Mouse (Mus musculus) small intestine, adult 2 months (tissue): ENCODE measurements around the gene Pum2. TPM values are rescaled to one million over a fixed set of nuclear protein-coding genes. Genes with fewer than 3 reads are reported as not detected.

Experiments used
- H3K27ac ChIP-seq: fragments of 200-500 bp; 2 replicates; pipeline ENCODE4 v1.5.1; 2012; ENCODE audit warnings: low read depth, low read length, control low read depth, inconsistent platforms; ENCODE audit not compliant: insufficient read depth
- H3K27me3 ChIP-seq: fragments of 200-500 bp; 2 replicates; pipeline ENCODE4 v1.6.1; 2012; ENCODE audit warnings: mild to moderate bottlenecking, moderate library complexity, low read length, inconsistent platforms; ENCODE audit not compliant: control insufficient read depth, insufficient read depth
- H3K36me3 ChIP-seq: fragments of 200-500 bp; 2 replicates; pipeline ENCODE4 v1.6.1; 2012; ENCODE audit warnings: mild to moderate bottlenecking, low read length, control low read depth, inconsistent platforms; ENCODE audit not compliant: control insufficient read depth, insufficient read depth
- H3K4me1 ChIP-seq: fragments of 200-500 bp; 2 replicates; pipeline ENCODE4 v1.6.1; 2012; ENCODE audit warnings: low read length, inconsistent platforms, mixed read lengths; ENCODE audit not compliant: control insufficient read depth, insufficient read depth, insufficient read length
- H3K4me3 ChIP-seq: fragments of 200-500 bp; 2 replicates; pipeline ENCODE4 v1.5.1; 2012; ENCODE audit warnings: low read depth, mild to moderate bottlenecking, control low read depth, inconsistent platforms, low read length, moderate library complexity
- CTCF ChIP-seq: fragments of 200-500 bp; IDR thresholded peaks from 2 replicates; pipeline ENCODE4 v1.5.1; 2012; ENCODE audit warnings: low read depth, mild to moderate bottlenecking, control low read depth, inconsistent platforms, low read length, moderate library complexity, mixed read lengths; ENCODE audit not compliant: insufficient replicate concordance, insufficient read length; ENCODE audit errors: extremely low read depth
- POLR2A ChIP-seq: fragments of 200-500 bp; IDR thresholded peaks from 2 replicates; pipeline ENCODE4 v1.6.1; 2012; ENCODE audit warnings: low read depth, mild to moderate bottlenecking, control low read depth, inconsistent platforms, low read length, moderate library complexity
- WGBS: fragments of 180-500 bp; shearing (Covaris S2); methylation state at CpG from one replicate; pipeline ENCODE4 v1.1.7; 2018; 5-methylcytosine and 5-hydroxymethylcytosine counted together
- polyA plus RNA-seq: library from polyadenylated mRNA; depleted of rRNA; stranded (reverse); fragments of >200 nt; gene quantifications from 2 replicates; pipeline ENCODE4 v1.2.3, GENCODE M21; 2012; rRNA removed

The Pum2 gene
- polyA plus RNA-seq, 1 experiment, result 33.9 TPM

DNA sequence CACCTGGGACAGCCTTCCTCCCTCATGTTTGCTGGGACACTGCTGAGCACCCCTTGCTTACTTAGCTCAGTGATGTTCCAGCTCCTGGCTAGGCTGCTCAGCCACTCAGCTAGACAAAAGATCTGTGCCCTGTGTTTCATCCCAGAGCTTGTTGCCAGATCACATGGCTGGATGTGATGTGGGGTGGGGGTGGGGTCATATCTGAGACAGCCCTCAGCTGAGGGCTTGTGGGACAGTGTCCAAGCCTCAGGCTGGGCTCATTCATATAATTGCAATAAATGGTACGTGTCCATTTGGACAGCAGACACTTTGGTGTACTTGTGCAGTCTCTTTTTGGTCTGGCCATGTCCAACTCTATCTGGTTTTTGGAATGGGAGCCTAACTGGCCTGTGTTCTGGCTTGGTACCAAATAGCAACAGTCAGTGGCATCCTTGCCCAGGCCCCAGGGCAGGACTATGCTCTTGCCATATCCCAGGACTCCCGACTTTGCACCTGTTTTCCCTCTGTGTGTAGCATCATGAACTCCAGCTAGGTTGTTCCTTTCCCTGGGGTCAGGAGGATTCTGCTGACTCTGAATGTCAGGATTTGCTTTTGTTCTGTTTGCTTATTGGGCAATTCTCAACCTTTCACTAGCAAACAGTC is 119.6 kb downstream of the Pum2 start:
- 81% methylated on average over 2 of the region's 2 CpGs for WGBS
- H3K36me3 ChIP-seq, result peaks cover 27% of the 10 kb centered on the region
- no peak overlapping the region for H3K27ac ChIP-seq
- no peaks in the 10 kb centered on the region; the same call in 1 of the 2 replicates for H3K4me1 ChIP-seq
- TF ChIP-seq CTCF (no peak), POLR2A (no peak)
- no peaks in the 10 kb centered on the region for H3K27me3 ChIP-seq
- no peak overlapping the region for H3K4me3 ChIP-seq

DNA sequence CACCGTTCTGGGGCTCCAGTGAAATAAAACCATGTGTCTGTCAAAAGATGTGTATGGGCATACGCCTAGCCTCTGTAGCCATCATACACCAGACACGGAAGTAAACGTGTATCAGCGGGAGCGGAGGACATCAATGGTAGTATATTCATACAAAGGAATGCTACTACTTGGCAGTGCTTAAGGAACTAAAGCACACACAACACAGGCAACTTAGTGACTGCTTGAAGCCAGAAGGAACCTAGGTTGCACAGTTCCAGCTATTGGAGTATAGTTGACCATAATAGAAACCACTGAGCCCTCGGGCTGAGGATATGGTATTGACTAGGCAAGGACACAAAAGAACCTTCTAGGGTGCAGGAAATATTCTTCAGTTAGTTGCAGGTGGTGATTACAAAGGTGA is 124.0 kb downstream of the Pum2 start:
- TF ChIP-seq CTCF (no peak), POLR2A (no peak)
- Histone ChIP-seq H3K4me3 (no peak overlapping the region), H3K36me3 (0 out of 2 replicates have a peak, but pooled peaks cover 5% of the 10 kb centered on the region), H3K27me3 (no peaks in the 10 kb centered on the region), H3K27ac (no peak overlapping the region; the same call in 1 of the 2 replicates), H3K4me1 (peaks cover 6% of the 10 kb centered on the region; the same call in 1 of the 2 replicates)
- 52% methylated on average over 7 of the region's 7 CpGs for WGBS

DNA sequence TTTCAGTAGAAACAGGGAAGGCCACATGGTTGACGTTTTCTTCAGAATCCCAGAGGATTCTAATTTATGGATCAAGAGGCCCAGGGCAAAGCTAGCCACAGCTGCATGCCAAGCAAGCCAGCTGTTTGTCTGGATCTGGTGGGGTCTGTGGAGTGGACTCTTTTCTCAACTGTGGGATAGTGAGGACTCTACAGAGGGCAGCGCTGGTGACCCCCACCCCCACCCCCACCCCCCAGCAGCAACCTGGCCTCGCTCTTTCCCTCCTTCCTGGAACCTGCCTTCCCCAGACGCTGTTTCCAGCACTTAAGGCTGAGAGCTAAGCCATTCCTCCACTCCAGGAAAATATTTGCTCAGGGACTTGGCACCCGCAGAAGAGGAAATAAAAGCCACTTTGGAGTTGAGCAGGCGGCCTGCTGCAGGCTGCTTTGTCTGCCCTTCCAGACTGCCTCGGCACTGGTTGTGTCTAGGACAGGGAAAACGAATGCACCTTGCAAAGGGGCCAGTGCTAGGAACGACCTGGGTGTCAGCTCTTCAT is 124.6 kb downstream of the Pum2 start:
- H3K27ac ChIP-seq, result no peak overlapping the region; the same call in 1 of the 2 replicates
- no peak for TF ChIP-seq POLR2A
- TF ChIP-seq CTCF, result no peak

More for the DNA sequence above, 124.6 kb downstream of the Pum2 start:
- Histone ChIP-seq H3K36me3 (0 out of 2 replicates have a peak, but pooled peaks cover under 1% of the 10 kb centered on the region), H3K4me3 (no peak overlapping the region), H3K4me1 (peaks cover 6% of the 10 kb centered on the region; the same call in 1 of the 2 replicates), H3K27me3 (no peaks in the 10 kb centered on the region)
- 16% methylated on average over 9 of the region's 9 CpGs for WGBS

Other genes starting within 250 kb of the Pum2 start
- gene Rhob, start 174.1 kb upstream of the Pum2 start, polyA plus RNA-seq, result 101 and 242 TPM in 2 replicates
- 33.5 and 244 TPM in 2 replicates for gene Slc7a15, start 75.1 kb upstream of the Pum2 start, polyA plus RNA-seq
- gene Sdc1, start 97.2 kb downstream of the Pum2 start, polyA plus RNA-seq, result 42.5 and 75.4 TPM in 2 replicates
- 49.6 and 72.5 TPM in 2 replicates for gene Laptm4a, start 247.5 kb downstream of the Pum2 start, polyA plus RNA-seq